Mouse (Mus musculus) ES-E14 (cell line): Measurements from ENCODE around the gene Tma16. TPM values are rescaled to one million over a fixed set of nuclear protein-coding genes. Genes with fewer than 3 reads are reported as not detected.

Experiments used
- DNase-seq: peaks from one replicate; pipeline ENCODE4 v3.0.0-alpha.2; 2013; ENCODE audit warnings: low read depth, low spot score
- H3K27ac ChIP-seq: 2 replicates; pipeline ENCODE4 v1.5.1; 2012; ENCODE audit warnings: low read depth, mild to moderate bottlenecking, low read length, moderate library complexity, mixed read lengths; ENCODE audit not compliant: poor library complexity, insufficient read depth, severe bottlenecking
- H3K36me3 ChIP-seq: 2 replicates; pipeline ENCODE4 v1.6.1; 2012; ENCODE audit warnings: mild to moderate bottlenecking, low read length, moderate library complexity, mixed read lengths; ENCODE audit not compliant: control insufficient read depth, poor library complexity, insufficient read depth, severe bottlenecking
- H3K4me1 ChIP-seq, 2 experiments: fragments of 150-350 bp in 1 of 2; sonication (generic) in 1 of 2; 2 replicates each; pipeline ENCODE4 v1.6.1; 2012; ENCODE audit warnings: low read length in 2 of 2, mild to moderate bottlenecking in 1 of 2, mixed read lengths in 1 of 2; ENCODE audit not compliant: control insufficient read depth in 2 of 2, insufficient read depth in 2 of 2, poor library complexity in 1 of 2
- H3K4me3 ChIP-seq, 2 experiments: fragments of 150-350 bp in 1 of 2; sonication (generic) in 1 of 2; 2 replicates each; pipeline ENCODE4 v1.5.1; 2012; ENCODE audit warnings: low read length in 2 of 2, low read depth in 1 of 2, mild to moderate bottlenecking in 1 of 2, mixed read lengths in 1 of 2; ENCODE audit not compliant: insufficient read depth in 1 of 2, poor library complexity in 1 of 2, severe bottlenecking in 1 of 2
- H3K9ac ChIP-seq: 2 replicates; pipeline ENCODE4 v1.6.1; 2012; ENCODE audit warnings: low read depth, mild to moderate bottlenecking, low read length, mixed read lengths; ENCODE audit not compliant: poor library complexity, insufficient read depth, severe bottlenecking
- H3K9me3 ChIP-seq: fragments of 150-350 bp; sonication (generic); 2 replicates; pipeline ENCODE4 v1.6.1; 2012; ENCODE audit warnings: low read depth, mild to moderate bottlenecking, low read length; ENCODE audit not compliant: control insufficient read depth, insufficient read depth
- CHD2 ChIP-seq: IDR thresholded peaks from 2 replicates; pipeline ENCODE4 v1.6.1; 2014; ENCODE audit warnings: mild to moderate bottlenecking, low read depth, low read length, inconsistent platforms
- HCFC1 ChIP-seq: IDR thresholded peaks from 2 replicates; pipeline ENCODE4 v1.6.1; 2012; ENCODE audit warnings: low read length, inconsistent platforms, borderline replicate concordance; ENCODE audit not compliant: insufficient read depth
- MAFK ChIP-seq: IDR thresholded peaks from 2 replicates; pipeline ENCODE4 v1.6.1; 2014; ENCODE audit warnings: mild to moderate bottlenecking, low read depth, low read length, inconsistent platforms; ENCODE audit not compliant: insufficient read depth
- ZC3H11A ChIP-seq: IDR thresholded peaks from 2 replicates; pipeline ENCODE4 v1.6.1; 2012; ENCODE audit warnings: low read depth, mild to moderate bottlenecking, inconsistent platforms, low read length, borderline replicate concordance
- ZNF384 ChIP-seq: IDR thresholded peaks from 2 replicates; pipeline ENCODE4 v1.6.1; 2012; ENCODE audit warnings: low read depth, low read length, inconsistent platforms
- in situ Hi-C, 2 experiments: fragments of 600-800 bp; cut with MboI; formaldehyde crosslinking; loops; one replicate each; pipeline ENCODE4 v1.15.1; 2025; ENCODE audit warnings: low sequenced_read_pairs in 2 of 2, inconsistent platforms in 1 of 2; ENCODE audit not compliant: unreplicated experiment in 2 of 2
- total RNA-seq: library from RNA; depleted of rRNA; stranded (reverse); fragments of 300-350 nt; gene quantifications from 2 replicates; pipeline ENCODE4 v1.2.3, GENCODE M21; 2012; rRNA removed

Tma16 gene
- total RNA-seq, 1 experiment: 48.0 TPM

DNA sequence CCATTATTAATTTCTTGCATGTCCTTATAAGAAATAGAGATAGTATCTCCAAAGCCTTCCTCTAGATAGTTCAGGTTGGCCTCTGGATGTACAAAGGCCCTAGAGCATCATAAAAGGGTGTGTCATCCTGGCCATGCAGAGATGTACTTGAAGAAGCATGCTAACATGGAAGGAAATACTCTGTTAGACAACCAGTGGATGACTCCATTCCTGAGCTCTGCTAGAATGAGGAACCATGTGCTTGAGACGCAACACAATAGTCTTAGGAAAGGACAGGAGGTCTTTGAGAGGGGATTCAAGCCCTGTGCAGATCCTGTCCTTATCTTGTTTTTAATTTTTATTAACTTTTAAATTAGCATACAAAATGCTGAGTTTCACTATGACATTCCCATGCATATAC is 49.5 kb downstream of the Tma16 start:
- no peak for DNase-seq
- H3K27ac ChIP-seq: no peak overlapping the region
- H3K4me3 ChIP-seq: no peak overlapping the region
- H3K9ac ChIP-seq: no peak overlapping the region
- H3K4me1 ChIP-seq: no peaks in the 10 kb centered on the region
- in situ Hi-C loops: loop anchor here in 1 of 2 experiments (25.0 kb wide), 1 partner anchor 1275 kb away; no protein-coding TSS in a partner anchor
- no peaks in the 10 kb centered on the region for H3K36me3 ChIP-seq
- no peaks in the 10 kb centered on the region for H3K9me3 ChIP-seq
- no peak for TF ChIP-seq HCFC1

DNA sequence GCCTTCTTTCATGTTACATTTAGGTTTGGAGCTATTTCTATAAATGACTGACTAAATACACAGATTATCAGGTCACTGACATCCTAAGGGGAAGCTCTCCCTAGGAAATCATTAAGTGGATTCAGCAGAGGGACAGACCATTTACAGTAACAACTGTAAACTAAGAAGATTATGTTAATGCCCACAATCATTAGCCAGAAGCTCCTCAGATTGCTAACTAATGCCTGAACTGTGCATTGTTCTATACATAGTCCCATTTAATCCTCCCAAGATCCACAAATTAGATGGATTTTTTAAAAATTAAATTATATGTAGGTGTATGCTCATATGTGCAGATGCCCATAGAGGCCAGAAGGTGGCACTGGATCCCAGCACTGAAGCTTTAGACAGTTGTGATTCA is 52.8 kb downstream of the Tma16 start:
- in situ Hi-C loops: loop anchor here in 1 of 2 experiments (25.0 kb wide), 1 partner anchor 1271 kb away; no protein-coding TSS in a partner anchor
- Histone ChIP-seq H3K4me3 (no peak overlapping the region), H3K36me3 (no peaks in the 10 kb centered on the region), H3K4me1 (no peaks in the 10 kb centered on the region), H3K27ac (no peak overlapping the region), H3K9ac (no peak overlapping the region), H3K9me3 (no peaks in the 10 kb centered on the region)
- TF ChIP-seq ZNF384: no peak
- TF ChIP-seq ZC3H11A: no peak
- TF ChIP-seq CHD2: no peak
- TF ChIP-seq MAFK: no peak
- TF ChIP-seq HCFC1: no peak
- no peak for DNase-seq

DNA sequence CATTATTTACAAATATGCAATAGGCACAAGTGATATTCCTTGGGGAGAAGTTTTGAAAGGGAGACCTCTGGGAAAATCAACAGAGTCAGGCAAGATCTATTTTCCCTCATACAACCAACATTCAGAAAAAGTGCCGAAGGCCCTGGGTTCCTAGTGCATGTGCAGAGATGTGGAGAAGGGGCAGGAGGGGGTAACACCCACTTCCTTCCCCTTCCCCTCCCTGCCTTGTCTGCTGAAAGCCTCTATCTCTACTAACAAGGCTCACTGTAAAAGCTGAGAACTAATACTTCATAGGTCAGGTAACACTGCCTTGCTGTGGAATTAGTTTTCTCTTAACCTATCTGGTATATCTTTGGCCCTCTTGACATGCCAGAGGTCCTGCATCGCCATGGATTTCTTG is 55.7 kb downstream of the Tma16 start:
- DNase-seq: no peak
- Histone ChIP-seq H3K4me1 (no peaks in the 10 kb centered on the region), H3K36me3 (no peaks in the 10 kb centered on the region), H3K9me3 (no peaks in the 10 kb centered on the region), H3K27ac (no peak overlapping the region), H3K9ac (no peak overlapping the region), H3K4me3 (no peak overlapping the region)
- no peak for TF ChIP-seq MAFK
- TF ChIP-seq ZNF384: no peak
- no peak for TF ChIP-seq CHD2
- no peak for TF ChIP-seq ZC3H11A
- no peak for TF ChIP-seq HCFC1
- in situ Hi-C loops: loop anchor here in 1 of 2 experiments (25.0 kb wide), 1 partner anchor 1268 kb away; no protein-coding TSS in a partner anchor

Other genes with a start within 250 kb of the Tma16 start
- 1.8 and 2.1 TPM in 2 replicates for gene Tktl2, start 25.2 kb upstream of the Tma16 start, total RNA-seq
- not detected in 2 replicates for gene Npy5r, start 201.6 kb upstream of the Tma16 start, total RNA-seq
- gene Npy1r, start 210.7 kb upstream of the Tma16 start, total RNA-seq: 0.04 TPM in 1 of 2 replicates, not detected in the other